Mouse (Mus musculus) kidney, postnatal 10 days (tissue): ENCODE measurements around the gene Nostrin.
A peak's percentile ranks its signal among the peaks of the same experiment; 100 is the strongest.

Experiments
- DNase-seq: peaks from one replicate; pipeline ENCODE4 v3.0.0; 2021; ENCODE audit warnings: mixed read lengths

The Nostrin gene

GRCm38 (mm10) chr2:69205185-69205584, 69.6 kb downstream of the Nostrin start:
- DNase-seq, result peak; percentile 34

GRCm38 (mm10) chr2:69205791-69206351, 70.3 kb downstream of the Nostrin start, which contains the start of gene Spc25:
TSS of gene Spc25 (minus strand) at chr2:69206194.
- peak; percentile 93 for DNase-seq

GRCm38 (mm10) chr2:69206523-69206922, 70.9 kb downstream of the Nostrin start:
- no peak for DNase-seq

- DNase-seq, result no peak
These were observed 74.1 kb downstream of the Nostrin start for GRCm38 (mm10) chr2:69209684-69210083.

GRCm38 (mm10) chr2:69210773-69211172, 75.2 kb downstream of the Nostrin start, which contains the start of gene G6pc2:
TSS of gene G6pc2 (plus strand) at chr2:69211073.
- no peak for DNase-seq

- no peak for DNase-seq
These were observed 77.1 kb downstream of the Nostrin start for GRCm38 (mm10) chr2:69212652-69213051.

GRCm38 (mm10) chr2:69215242-69215641, 79.6 kb downstream of the Nostrin start:
- DNase-seq, result no peak

- no peak for DNase-seq
These were observed 86.3 kb downstream of the Nostrin start for GRCm38 (mm10) chr2:69221868-69222416.

- DNase-seq, result no peak
These were observed 87.2 kb downstream of the Nostrin start for GRCm38 (mm10) chr2:69222815-69223214.

GRCm38 (mm10) chr2:69224724-69225123, 89.1 kb downstream of the Nostrin start:
- DNase-seq, result no peak

GRCm38 (mm10) chr2:69226876-69227275, 91.3 kb downstream of the Nostrin start:
- DNase-seq, result no peak

- DNase-seq, result no peak
These were observed 93.0 kb downstream of the Nostrin start for GRCm38 (mm10) chr2:69228635-69229034.

- DNase-seq, result no peak
These were observed 94.5 kb downstream of the Nostrin start for GRCm38 (mm10) chr2:69230137-69230536.

GRCm38 (mm10) chr2:69232101-69232500, 96.5 kb downstream of the Nostrin start:
- no peak for DNase-seq

- DNase-seq, result no peak
These were observed 99.5 kb downstream of the Nostrin start for GRCm38 (mm10) chr2:69234976-69235678.
